Mouse (Mus musculus) myocyte (in vitro differentiated cells): ENCODE data around the gene Klhdc4.

Experiments used
- MAX ChIP-seq: IDR thresholded peaks from one replicate; pipeline ENCODE4 v1.6.1; 2011; ENCODE audit warnings: low read depth, mild to moderate bottlenecking, control low read depth
- MYOD1 ChIP-seq, 3 experiments: IDR thresholded peaks; one replicate each; pipeline ENCODE4 v1.6.1; 2011; ENCODE audit warnings: control low read depth in 2 of 3, low read depth in 2 of 3, mild to moderate bottlenecking in 2 of 3, moderate library complexity in 1 of 3; ENCODE audit not compliant: insufficient read length in 2 of 3, control insufficient read depth in 1 of 3
- MYOG ChIP-seq, 3 experiments: IDR thresholded peaks; one replicate each; pipeline ENCODE4 v1.6.1; 2011; ENCODE audit warnings: control low read depth in 2 of 3, low read depth in 2 of 3, mild to moderate bottlenecking in 2 of 3; ENCODE audit not compliant: insufficient read length in 2 of 3, control insufficient read depth in 1 of 3, insufficient read depth in 1 of 3
- POLR2A ChIP-seq: IDR thresholded peaks from one replicate; pipeline ENCODE4 v1.6.1; 2011; ENCODE audit warnings: low read depth, mild to moderate bottlenecking, control low read depth, moderate library complexity; ENCODE audit not compliant: insufficient read length
- POLR2AphosphoS2 ChIP-seq: IDR thresholded peaks from one replicate; pipeline ENCODE4 v1.6.1; 2011; ENCODE audit warnings: low read depth, control low read depth; ENCODE audit not compliant: insufficient read length

DNA sequence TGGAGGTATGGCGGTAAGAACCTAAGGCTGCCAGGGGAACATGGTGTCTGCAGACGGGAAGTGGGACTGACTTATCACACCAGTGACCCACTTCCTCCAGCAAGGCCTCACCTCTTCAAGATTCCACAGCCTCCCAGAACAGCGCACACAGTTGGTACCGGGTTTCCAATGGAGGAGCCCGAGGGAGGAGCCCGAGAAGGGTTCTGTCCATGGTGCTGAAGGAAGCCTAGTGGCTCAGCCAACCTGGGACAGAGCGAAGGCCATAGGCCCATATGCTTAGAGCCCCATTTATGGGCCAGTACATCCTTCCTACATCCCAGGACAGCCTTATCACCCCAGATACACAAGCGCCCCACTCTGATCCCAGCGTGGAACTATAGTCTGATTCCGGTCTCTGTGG, 67.9 kb downstream of the Klhdc4 start:
- TF ChIP-seq POLR2AphosphoS2 (no peak), POLR2A (no peak), MAX (no peak), MYOD1 (IDR thresholded peaks at IDR 0.05; ENCODE audit: control insufficient read depth in 1 of 3, insufficient read length in 2 of 3, low read depth in 2 of 3) (no peak), MYOG (IDR thresholded peaks at IDR 0.05; ENCODE audit: control insufficient read depth in 1 of 3, insufficient read depth in 1 of 3, insufficient read length in 2 of 3, low read depth in 2 of 3) (no peak)
